Mouse (Mus musculus) left cerebral cortex, adult 9 months (tissue): ENCODE data around the gene Slc1a4.

Experiments used
- DNase-seq, 2 experiments: peaks; one replicate each; pipeline ENCODE4 v3.0.0; 2022; ENCODE audit warnings: low spot score in 2 of 2

The Slc1a4 gene

DNA sequence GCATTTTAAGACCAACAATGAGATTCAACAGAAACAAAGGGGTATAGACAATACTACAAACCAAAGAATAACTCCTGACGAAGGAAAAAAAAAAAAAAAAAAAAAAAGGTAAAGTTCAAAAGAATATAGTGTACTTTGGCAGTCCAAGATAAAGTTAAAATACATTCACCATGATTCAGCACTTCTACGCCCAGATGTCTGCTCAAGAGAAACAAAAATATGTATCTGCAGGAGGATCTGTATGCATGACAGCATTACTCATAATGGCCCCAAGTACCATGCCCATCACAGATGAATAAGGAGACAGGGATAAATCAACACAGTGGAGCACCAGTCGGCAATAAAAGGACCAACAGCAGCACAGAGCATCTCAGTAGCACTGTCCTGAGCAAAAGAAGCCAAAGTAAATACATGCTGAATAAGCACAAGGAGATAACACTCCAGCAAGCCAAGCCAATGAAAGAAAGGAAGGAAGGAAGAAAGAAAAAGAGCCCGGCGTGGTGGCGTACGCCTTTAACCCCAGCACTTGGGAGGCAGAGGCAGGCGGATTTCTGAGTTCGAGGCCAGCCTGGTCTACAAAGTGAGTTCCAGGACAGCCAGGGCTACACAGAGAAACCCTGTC, 7.3 kb downstream of the Slc1a4 start:
- no peak for DNase-seq

DNA sequence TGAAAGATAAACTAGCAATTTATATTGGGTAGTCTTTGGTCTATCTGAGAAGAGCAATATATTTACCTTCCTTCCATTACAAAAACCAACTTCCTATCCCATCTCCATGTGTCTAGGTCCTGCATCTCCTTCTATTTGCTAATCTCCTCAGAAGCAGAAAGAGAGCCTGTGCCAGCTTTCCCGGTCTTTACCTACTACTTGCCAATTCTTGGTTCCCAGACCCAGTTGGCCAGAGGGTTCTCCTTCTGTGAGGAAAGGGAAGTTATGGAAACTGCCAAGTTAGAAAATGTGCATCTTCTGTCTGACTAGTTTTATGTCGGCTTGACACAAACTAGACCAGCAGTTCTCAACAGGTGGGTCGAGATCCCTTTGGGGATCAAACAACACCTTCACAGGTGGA, 8.5 kb downstream of the Slc1a4 start:
- no peak for DNase-seq

DNA sequence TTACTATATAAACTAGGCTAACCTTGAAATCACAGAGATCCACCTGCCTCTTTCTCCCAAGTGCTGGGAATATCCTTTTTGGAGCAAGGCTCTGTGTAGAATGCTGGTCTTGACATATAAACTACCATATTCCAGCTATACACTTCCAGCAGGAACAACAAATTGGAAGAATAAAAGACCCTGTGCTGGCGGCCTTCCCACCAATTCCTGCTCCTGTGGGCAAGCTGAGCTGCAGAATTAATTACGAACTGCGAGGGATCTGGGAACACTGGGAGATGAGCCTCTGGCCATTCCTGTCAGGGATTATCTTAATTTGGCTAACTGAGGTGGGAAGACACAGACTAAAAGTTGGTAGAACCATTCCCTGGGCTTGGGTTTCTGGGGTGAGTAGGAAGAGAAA, 10.1 kb downstream of the Slc1a4 start:
- no peak for DNase-seq

DNA sequence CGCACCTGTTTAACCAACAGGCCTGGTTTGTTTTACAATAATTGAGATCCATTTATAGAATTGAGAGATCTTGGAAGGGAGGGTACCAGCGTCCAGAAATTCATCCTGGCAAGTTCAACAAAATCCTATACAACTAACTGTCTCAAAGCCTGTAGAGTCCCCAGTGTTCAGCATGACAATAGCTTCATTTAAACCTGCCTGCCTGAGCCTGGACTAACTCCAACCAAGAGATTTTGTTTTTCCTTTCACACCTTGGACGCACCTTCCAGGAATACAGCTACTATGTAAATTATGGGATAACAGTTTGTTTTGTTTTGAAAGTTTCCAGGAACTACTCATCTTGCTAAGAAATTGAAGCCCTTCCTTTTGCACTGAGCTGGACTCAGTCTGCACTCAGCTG, 11.9 kb downstream of the Slc1a4 start:
- DNase-seq = no peak

DNA sequence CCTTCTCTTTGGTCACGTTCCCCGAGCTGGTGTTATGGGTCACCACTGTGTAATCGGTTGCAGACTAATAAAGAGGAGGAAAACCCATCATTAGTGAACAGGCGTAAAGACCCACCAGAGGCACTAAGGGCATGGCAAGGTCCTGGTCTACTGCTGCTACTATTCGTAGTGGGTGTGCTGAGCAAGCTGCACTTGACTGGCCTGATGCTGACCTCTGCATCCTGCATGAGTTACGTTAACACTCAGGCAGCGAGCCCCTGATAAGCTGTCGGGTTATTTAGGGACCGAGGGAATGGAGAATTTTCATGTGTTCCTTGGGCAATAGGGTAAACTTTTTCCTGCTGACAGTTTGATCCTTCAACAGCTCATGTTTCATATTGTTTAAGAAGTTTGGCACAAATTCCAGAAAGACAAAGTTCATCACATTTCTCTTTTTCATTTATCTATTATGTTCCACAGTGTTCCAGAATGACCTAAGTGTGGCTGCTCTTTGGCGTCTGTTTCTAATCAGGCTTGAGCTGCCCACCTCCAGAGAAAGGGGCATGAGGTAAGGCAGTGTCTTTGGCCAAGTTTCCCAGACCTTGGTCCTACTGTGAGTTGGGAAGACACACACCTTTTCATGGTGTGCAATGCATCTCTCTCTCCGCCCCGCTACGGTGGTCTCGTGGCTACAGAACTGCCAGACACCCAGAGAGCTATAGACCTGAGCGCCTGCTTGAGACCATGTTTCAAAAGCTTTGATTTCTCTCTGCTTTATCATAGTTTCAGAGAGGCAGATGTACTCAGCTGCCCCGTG, 13.7 kb downstream of the Slc1a4 start:
- no peak for DNase-seq

DNA sequence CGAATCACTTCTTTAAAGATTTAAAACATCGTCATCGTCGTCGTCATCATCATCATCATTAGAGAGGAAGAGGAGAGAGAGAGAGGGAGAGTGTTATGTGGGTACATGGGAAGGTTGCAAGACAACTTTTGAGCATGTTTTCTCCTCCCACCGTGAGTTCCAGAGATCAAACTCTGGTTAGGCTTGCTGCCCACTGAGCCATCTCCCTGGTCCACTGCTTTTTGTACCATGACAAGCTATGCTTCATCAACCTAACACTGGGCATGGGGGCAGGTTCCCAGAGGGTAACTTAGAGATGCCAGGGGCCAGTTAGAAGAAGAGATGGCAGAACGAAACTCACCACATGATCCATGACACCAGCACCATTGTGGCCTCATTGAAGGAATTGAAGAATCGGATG, 18.9 kb downstream of the Slc1a4 start:
- DNase-seq = no peak

DNA sequence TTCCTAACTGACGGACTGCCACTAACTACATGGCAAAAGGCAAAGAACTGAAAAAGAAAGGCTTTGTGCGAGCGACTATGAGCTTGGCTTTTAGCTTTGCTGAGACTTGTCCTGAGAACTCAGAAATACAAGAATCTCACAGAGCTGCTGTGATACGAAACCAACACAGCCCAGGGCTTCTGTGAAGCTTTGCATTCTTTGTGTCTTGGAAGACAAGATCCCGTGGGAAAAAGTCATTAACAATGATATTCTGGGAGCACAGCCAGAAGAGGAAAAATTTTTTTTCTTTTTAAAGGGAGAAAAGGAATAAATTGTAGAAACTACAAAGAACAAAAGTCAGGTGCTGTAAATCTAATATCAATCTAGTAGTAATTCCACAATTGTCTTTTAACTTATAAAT, 23.5 kb downstream of the Slc1a4 start:
- DNase-seq = no peak

DNA sequence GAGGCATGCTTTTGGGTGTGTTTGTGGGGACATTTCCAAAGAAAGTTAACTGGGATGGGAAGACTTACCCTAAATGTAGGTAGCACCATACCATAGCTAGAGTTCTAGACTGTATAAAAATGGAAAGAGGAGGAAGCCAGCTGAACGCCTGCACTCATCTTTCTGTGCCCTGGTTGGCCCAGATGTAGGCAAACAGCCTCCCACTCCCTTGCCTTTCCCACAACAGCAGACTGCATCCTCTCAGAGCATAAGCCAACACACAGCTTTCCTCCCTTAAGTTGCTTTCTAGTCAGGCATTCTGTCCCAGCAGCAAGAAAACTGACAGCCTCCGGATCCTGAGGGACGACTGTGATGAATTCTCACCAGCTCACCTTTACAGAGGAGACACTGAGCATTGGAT, 25.1 kb downstream of the Slc1a4 start:
- peak in 1 of 2 experiments; percentile 65 for DNase-seq

DNA sequence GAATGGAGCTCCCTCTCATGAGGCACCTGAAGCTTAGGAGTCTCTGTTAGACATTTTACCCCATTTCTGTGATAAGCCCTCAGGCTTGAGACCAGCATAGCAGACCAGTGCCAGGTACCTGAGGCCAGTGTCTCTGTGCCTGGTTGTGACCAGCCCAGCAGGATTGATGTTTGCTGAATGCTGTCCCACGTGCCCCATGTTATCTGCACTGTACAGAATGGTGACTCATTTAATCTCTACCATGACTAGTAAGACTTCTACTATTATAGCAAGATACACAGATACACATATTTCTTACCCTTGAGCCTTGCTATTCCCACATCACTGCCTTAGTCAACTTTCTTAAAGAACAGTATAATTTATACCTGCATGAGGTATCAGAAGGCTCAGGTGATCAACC, 26.9 kb downstream of the Slc1a4 start:
- no peak for DNase-seq

DNA sequence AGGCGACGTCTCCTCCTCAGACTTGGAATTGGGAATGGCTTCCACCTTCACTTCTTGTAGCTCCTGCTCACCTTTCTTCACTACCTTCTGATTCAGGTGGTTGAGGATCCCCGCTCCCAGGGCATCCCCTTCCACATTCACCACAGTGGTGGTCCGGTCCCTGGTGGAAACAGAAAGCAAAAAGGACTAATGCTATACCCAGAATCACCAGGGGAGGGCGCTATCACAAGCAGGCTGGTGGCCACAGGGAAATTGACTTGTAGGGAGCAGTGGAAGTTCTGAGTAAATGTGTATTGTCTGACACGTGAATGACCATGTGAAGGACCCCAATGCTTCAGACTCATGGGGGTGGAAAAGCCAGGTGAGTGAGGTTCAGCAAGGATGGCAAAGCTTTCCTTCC, 28.2 kb downstream of the Slc1a4 start:
- peak in 1 of 2 experiments; percentile 62 for DNase-seq

DNA sequence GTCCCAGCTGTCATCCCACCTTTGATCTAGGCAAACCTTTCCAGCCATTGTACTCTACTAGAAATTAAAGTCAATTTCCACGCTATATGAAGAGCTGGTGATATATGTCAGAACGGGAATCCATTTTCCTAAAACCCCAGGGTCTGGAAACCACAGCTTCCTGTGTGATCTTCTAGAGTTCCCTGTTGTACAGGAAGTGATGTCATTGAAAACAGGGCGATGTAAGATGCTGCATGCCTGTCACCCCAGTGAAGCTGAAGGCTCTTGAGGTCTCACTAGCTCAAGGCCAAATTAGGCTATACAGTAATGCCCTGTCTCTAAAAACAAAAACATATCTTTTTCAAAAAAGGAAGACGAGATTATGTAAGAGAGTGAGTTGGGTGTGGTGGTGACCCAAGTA, 31.2 kb downstream of the Slc1a4 start:
- DNase-seq = no peak

DNA sequence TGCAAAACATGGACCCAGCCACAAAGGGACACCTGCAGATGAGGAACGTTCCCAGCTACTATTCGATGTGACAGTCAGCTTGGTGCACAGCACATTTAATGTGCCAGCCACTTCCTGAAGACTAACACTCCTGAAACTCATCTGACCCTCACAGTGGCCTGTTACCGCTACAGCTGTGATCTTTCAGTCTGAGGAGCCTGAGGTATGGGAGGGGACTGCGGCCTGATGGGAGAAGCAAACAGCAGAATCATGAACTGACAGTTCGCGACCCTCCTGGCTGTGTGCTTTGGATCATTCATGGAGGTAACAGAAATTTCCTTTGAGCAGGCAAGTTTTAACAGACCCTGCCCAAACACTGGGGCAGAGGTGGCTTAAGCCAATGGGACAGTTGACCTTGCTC, 31.7 kb downstream of the Slc1a4 start:
- no peak for DNase-seq

DNA sequence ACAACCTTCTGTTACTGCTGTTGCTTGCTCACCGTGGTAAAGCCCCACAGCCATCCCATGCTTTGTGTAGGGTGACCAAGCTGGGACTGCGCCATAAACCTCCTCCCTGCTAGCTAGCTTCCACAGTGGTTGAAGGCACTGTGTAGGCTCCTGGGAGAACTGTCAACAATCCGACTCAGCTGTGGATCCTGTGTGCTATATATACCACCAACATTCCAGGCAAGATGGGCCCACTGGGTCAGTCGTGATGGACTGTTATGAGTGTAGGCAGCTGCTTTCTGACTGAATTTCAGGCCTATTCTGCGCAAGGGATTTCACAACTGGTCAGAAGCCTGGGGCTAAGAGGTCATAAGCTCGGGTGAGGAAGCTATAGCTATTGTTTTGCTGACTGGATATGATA, 32.6 kb downstream of the Slc1a4 start:
- DNase-seq = no peak

DNA sequence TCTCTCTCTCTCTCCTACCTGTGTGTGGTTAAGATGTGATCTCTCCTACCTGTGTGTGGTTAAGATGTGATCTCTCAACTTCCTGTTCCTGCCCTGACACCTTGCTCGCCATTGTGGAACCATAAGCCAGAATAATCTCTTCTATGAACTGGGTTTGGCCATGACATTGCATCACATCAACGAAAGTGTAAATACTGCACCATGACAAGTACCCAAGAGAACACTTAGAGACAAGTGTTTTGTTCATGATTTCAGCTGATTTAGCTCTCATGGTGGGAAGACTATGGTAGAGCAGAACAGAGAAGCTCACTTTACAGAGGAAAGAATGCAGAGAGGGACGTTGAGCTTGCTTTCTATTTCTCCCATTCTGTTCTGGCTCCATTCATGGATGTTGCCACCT, 48.0 kb downstream of the Slc1a4 start:
- no peak for DNase-seq

DNA sequence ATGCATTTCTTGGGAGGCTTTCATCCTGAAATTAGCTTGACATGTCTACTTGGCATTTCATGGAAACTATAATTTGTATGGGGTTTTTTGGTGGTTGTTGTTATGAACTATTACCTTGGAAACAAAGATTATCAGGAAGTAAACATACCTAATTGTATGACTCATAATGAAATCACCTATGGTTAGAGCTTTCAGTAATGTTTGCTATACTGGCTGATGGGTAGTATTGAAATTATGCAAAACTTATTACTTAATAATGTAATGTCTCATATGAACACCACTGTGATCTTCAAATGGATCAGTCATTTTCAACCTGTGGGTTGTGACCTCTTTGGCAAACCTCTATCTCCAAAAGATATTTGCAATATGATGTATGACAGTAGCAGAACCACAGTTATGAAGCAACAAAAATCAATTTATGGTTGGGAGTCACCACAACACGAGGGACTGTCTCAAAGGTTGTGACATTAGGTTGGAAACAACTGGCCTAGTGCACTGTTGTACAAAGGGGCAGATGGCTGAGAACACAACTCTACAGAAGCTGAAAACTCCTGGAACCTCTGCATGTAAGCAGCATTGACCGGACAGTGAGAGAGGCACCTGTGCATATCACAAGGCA, 49.8 kb downstream of the Slc1a4 start:
- no peak for DNase-seq

DNA sequence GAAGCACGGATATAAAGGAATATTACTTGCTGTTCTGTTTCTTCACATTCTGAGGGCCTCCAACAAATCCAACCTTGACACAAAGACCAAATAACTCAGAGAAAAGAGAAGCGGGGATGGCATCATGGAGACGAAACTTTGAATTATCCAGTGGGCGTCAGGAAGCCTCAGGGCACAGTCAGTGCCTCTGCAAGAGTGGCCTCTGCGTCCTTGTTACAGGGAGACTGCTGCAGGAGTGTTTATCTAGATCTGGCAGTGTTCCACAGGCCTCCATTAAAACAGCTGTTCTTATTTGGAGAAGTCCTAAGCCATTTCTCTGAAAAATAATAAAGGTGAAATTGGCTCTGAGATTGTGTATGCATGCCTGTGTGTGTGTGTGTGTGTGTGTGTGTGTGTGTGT, 51.5 kb downstream of the Slc1a4 start:
- DNase-seq = no peak

DNA sequence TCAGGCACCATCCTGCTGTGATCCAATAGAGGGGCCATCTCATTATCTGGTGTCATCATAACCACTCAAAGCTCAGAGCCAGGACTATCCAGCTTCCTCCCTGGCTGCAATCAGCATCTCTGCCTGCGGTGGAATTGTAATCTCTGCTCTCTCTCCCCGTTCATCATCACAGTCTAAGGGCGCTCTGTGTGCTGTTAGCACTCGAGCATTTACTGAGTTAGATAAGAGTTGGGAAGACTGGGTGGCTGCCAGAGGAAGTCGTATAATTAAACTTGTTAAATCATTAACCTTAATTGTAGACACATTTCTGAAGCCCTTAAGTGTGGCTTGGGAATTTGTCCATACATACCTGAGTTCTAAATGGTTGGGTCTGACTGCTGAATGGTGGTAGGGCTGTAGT, 53.8 kb downstream of the Slc1a4 start:
- DNase-seq = no peak

DNA sequence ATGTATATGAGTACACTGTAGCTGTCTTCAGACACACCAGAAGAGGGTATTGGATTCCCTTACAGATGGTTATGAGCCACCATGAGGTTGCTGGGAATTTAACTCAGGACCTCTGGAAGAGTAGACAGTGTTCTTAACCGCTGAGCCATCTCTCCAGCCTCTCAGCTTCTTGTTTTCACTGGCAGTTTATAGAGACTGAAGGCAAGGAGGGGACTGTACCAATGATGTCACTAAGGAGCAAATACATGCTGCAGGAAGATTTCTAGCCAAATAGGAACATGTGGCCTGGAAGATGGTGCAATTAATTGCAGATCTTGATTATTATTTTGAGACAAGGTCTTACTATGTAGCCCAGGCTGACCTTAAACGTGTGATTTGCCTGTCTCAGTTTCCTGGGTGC, 55.4 kb downstream of the Slc1a4 start:
- no peak for DNase-seq

DNA sequence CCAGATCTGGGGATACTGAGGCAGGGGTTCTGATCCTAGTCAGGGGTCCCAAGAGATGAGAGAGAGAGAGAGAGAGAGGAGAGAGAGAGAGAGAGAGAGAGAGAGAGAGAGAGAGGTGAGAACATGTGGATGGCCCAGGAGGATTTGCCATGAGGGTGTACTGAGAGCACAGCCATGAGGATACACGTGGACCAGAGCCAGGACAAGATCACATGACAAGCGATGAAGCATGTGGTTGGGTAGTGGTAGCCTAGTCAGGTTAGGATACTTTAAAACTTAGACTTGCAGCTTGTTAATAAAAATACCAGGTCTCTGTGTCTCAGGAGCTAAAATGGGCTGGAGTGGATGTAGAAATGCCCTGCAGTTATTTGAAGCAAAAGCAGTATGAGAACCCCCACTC, 56.5 kb downstream of the Slc1a4 start:
- no peak for DNase-seq

DNA sequence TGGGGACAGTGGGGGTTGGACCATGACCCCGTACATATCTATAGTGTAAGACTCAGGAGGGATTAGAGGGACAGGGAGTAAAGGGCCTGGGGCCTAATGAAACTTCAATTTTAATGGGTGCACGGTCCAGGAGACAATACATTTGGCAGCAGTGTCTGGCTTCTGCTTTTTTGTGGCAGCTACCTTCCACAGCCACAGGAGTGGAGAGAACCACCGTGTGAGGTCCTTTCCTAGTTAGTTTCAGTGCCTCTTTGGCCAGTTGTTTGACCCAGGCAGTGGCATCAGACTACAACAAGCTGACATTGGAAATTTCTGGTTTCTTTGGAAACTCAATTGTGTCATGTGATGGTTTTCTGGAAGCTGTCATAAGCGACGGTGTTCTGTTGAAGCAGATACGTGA, 62.6 kb downstream of the Slc1a4 start:
- DNase-seq = no peak

DNA sequence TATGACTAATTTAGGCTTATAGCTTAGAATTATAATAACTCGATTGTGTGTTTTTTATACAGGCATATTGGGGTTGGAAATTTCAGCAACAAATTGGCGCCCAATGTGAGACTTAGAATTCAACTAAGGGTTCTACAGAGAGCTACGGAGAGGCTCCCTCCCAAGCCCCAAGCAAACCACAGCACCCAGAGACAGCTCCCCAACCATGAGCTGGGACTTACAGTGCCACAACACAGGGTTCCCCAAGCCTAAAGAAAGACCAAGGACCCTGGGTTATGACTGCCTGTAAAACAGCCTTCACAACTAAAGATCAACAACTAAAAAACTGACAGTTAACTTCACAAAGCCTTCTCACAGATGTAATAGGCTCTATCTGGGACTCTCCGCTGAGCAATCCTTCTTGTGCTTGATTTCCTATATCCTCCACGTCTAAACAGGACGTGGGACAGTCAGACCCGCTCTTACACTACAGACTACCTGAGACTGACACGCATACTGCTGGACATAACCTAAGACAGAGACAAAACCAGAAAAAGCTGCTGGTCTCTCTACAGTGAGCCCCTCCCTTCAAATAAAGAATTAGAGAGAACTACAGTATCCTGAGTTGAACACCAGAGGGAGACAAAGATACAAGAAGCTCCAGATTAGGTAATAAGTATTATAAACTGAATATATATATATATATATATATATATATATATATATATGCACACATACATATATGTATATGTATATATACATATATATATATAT, 69.7 kb downstream of the Slc1a4 start:
- no peak for DNase-seq

DNA sequence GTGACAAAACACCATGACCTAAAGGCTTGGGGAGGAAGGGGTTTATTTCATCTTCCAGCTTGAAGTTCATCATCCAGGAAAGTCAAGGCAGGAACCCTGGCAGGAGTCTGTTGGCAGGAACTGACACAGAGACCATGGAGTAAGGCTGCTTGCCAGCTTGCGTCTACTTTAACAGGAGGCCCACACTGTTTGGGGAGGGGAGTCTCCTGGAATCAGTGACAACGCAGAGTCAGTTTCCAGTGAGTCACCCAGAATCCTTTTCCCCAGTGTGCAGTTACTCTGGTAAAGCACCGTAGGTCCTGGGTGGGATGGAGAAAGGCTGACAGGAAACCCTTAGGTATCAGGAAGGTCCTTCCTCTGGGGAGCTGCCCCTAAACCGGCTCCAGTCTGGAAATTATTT, 77.7 kb downstream of the Slc1a4 start:
- no peak for DNase-seq

DNA sequence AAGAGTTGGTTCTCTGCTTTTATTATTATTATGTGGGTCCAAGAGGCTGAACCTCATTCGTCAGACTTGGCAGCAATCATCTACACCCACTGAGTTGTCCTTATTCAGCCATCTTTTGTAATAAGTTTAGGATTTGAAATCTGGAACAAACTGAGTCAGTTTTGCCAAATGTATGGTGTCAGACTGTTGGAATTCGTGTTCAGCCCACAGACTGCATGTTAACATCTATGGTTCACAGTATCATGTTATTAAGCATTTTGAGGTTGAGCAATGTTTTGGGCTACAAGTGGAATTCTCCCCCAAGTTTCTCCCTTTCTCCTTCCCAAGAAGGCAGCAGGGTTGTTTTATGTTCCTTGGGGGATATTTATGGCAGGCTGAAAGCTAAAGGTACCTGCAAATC, 79.4 kb downstream of the Slc1a4 start:
- no peak for DNase-seq
